Mouse (Mus musculus): ENCODE measurements at regions not wholly inside any gene's neighbourhood (a gene's known extent, or its start where the extent isn't known, plus 50 kb on each side); places are given as distances from the start of the nearest gene placed in this dataset.
A peak's percentile ranks its signal among the peaks of the same experiment; 100 is the strongest.

GRCm38 (mm10) chr1:73169077-73169869 lies 153.6 kb upstream of the Tnp1 start:
- no peak overlapping the region for H3K27ac ChIP-seq (replicated peaks; ENCODE audit: low read depth, low read length)
- H3K4me3 ChIP-seq (ENCODE audit: insufficient read depth, low read depth, low read length) = no peak overlapping the region
- no peaks in the 10 kb centered on the region for H3K4me1 ChIP-seq (ENCODE audit: control insufficient read depth, insufficient read depth, insufficient read length, low read length)

- Histone ChIP-seq H3K27ac (replicated peaks; ENCODE audit: low read depth, low read length) (no peak overlapping the region), H3K4me3 (ENCODE audit: insufficient read depth, low read depth, low read length) (no peak overlapping the region), H3K4me1 (ENCODE audit: control insufficient read depth, insufficient read depth, insufficient read length, low read length) (no peaks in the 10 kb centered on the region)
Observed at GRCm38 (mm10) chr1:73160199-73160598, 144.5 kb upstream of the Tnp1 start.

- H3K27ac ChIP-seq (replicated peaks; ENCODE audit: low read depth, low read length) = no peak overlapping the region
- H3K4me3 ChIP-seq (ENCODE audit: insufficient read depth, low read depth, low read length) = no peak overlapping the region
- H3K4me1 ChIP-seq (ENCODE audit: control insufficient read depth, insufficient read depth, insufficient read length, low read length) = no peaks in the 10 kb centered on the region
Observed at GRCm38 (mm10) chr1:73159405-73159976, 143.8 kb upstream of the Tnp1 start.

GRCm38 (mm10) chr1:73153438-73154097 lies 137.9 kb upstream of the Tnp1 start:
- Histone ChIP-seq H3K27ac (replicated peaks; ENCODE audit: low read depth, low read length) (no peak overlapping the region), H3K4me3 (ENCODE audit: insufficient read depth, low read depth, low read length) (no peak overlapping the region), H3K4me1 (ENCODE audit: control insufficient read depth, insufficient read depth, insufficient read length, low read length) (no peaks in the 10 kb centered on the region; the same call in 1 of the 2 replicates)

- no peak overlapping the region for H3K27ac ChIP-seq (replicated peaks; ENCODE audit: low read depth, low read length)
- H3K4me3 ChIP-seq (ENCODE audit: insufficient read depth, low read depth, low read length) = no peak overlapping the region
- H3K4me1 ChIP-seq (ENCODE audit: control insufficient read depth, insufficient read depth, insufficient read length, low read length) = no peaks in the 10 kb centered on the region; the same call in 1 of the 2 replicates
Observed at GRCm38 (mm10) chr1:73149926-73150325, 134.2 kb upstream of the Tnp1 start.

- H3K4me1 ChIP-seq (ENCODE audit: control insufficient read depth, insufficient read depth, insufficient read length, low read length) = no peaks in the 10 kb centered on the region
- H3K27ac ChIP-seq (replicated peaks; ENCODE audit: low read depth, low read length) = no peak overlapping the region
- no peak overlapping the region for H3K4me3 ChIP-seq (ENCODE audit: insufficient read depth, low read depth, low read length)
Observed at GRCm38 (mm10) chr1:73142845-73143244, 127.1 kb upstream of the Tnp1 start.

- Histone ChIP-seq H3K27ac (replicated peaks; ENCODE audit: low read depth, low read length) (no peak overlapping the region), H3K4me3 (ENCODE audit: insufficient read depth, low read depth, low read length) (no peak overlapping the region), H3K4me1 (ENCODE audit: control insufficient read depth, insufficient read depth, insufficient read length, low read length) (no peaks in the 10 kb centered on the region)
Observed at GRCm38 (mm10) chr1:73140557-73141345, 125.0 kb upstream of the Tnp1 start.

GRCm38 (mm10) chr1:73130215-73130861 lies 114.6 kb upstream of the Tnp1 start:
- H3K4me3 ChIP-seq (ENCODE audit: insufficient read depth, low read depth, low read length) = no peak overlapping the region
- no peak overlapping the region for H3K27ac ChIP-seq (replicated peaks; ENCODE audit: low read depth, low read length)
- no peaks in the 10 kb centered on the region for H3K4me1 ChIP-seq (ENCODE audit: control insufficient read depth, insufficient read depth, insufficient read length, low read length)

GRCm38 (mm10) chr1:73123012-73123411 lies 107.3 kb upstream of the Tnp1 start:
- Histone ChIP-seq H3K4me3 (ENCODE audit: insufficient read depth, low read depth, low read length) (no peak overlapping the region), H3K4me1 (ENCODE audit: control insufficient read depth, insufficient read depth, insufficient read length, low read length) (no peaks in the 10 kb centered on the region), H3K27ac (replicated peaks; ENCODE audit: low read depth, low read length) (no peak overlapping the region)

- no peaks in the 10 kb centered on the region for H3K4me1 ChIP-seq (ENCODE audit: control insufficient read depth, insufficient read depth, insufficient read length, low read length)
- H3K27ac ChIP-seq (replicated peaks; ENCODE audit: low read depth, low read length) = no peak overlapping the region
- H3K4me3 ChIP-seq (ENCODE audit: insufficient read depth, low read depth, low read length) = no peak overlapping the region
Observed at GRCm38 (mm10) chr1:73118661-73119060, 103.0 kb upstream of the Tnp1 start.

- H3K4me1 ChIP-seq (ENCODE audit: control insufficient read depth, insufficient read depth, insufficient read length, low read length) = peaks cover 7% of the 10 kb centered on the region
- H3K27ac ChIP-seq (replicated peaks; ENCODE audit: low read depth, low read length) = no peak overlapping the region
- no peak overlapping the region for H3K4me3 ChIP-seq (ENCODE audit: insufficient read depth, low read depth, low read length)
Observed at GRCm38 (mm10) chr1:73116526-73116925, 100.8 kb upstream of the Tnp1 start.

GRCm38 (mm10) chr1:73115854-73116253 lies 100.1 kb upstream of the Tnp1 start:
- Histone ChIP-seq H3K4me3 (ENCODE audit: insufficient read depth, low read depth, low read length) (no peak overlapping the region), H3K4me1 (ENCODE audit: control insufficient read depth, insufficient read depth, insufficient read length, low read length) (peaks cover 7% of the 10 kb centered on the region), H3K27ac (replicated peaks; ENCODE audit: low read depth, low read length) (no peak overlapping the region)

GRCm38 (mm10) chr1:73113137-73113536 lies 97.4 kb upstream of the Tnp1 start:
- H3K27ac ChIP-seq (replicated peaks; ENCODE audit: low read depth, low read length) = peak overlapping the region; percentile 92
- no peak overlapping the region for H3K4me3 ChIP-seq (ENCODE audit: insufficient read depth, low read depth, low read length)

GRCm38 (mm10) chr1:73112711-73113110 lies 97.0 kb upstream of the Tnp1 start:
- Histone ChIP-seq H3K4me3 (ENCODE audit: insufficient read depth, low read depth, low read length) (no peak overlapping the region), H3K27ac (replicated peaks; ENCODE audit: low read depth, low read length) (peak overlapping the region; percentile 92), H3K4me1 (ENCODE audit: control insufficient read depth, insufficient read depth, insufficient read length, low read length) (peaks cover 13% of the 10 kb centered on the region)

More at GRCm38 (mm10) chr1:73113137-73113536, 97.4 kb upstream of the Tnp1 start:
- peaks cover 13% of the 10 kb centered on the region for H3K4me1 ChIP-seq (ENCODE audit: control insufficient read depth, insufficient read depth, insufficient read length, low read length)

Data from brown adipose tissue, adult 24 weeks (tissue).